Mouse (Mus musculus) adrenal gland, adult (tissue): Measurements from ENCODE around the gene Lrp6.
A peak's percentile ranks its signal among the peaks of the same experiment; 100 is the strongest.

Experiments used
- DNase-seq, 2 experiments: peaks; one replicate each; pipeline ENCODE4 v3.0.0; 2022 to 2023; ENCODE audit warnings: low spot score in 1 of 2; ENCODE audit not compliant: inconsistent age in 2 of 2

The Lrp6 gene

GRCm38 (mm10) chr6:134566818-134567485 lies at the start of gene Lrp6:
Gene Lrp6, minus strand, starts transcription at chr6:134566965.
- DNase-seq = peak; percentile 88 to 97

GRCm38 (mm10) chr6:134614723-134615648 lies 48.2 kb upstream of the Lrp6 start:
- DNase-seq = peak; percentile 87 to 95

GRCm38 (mm10) chr6:134614322-134614721 lies 47.6 kb upstream of the Lrp6 start:
- no peak for DNase-seq

- no peak for DNase-seq
These were observed 45.1 kb upstream of the Lrp6 start for GRCm38 (mm10) chr6:134611896-134612295.

- no peak for DNase-seq
These were observed 43.6 kb upstream of the Lrp6 start for GRCm38 (mm10) chr6:134610380-134610779.

GRCm38 (mm10) chr6:134606949-134607746 lies 40.4 kb upstream of the Lrp6 start:
- peak; percentile 24 to 77 for DNase-seq

- peak in 1 of 2 experiments; percentile 46 for DNase-seq
These were observed 39.8 kb upstream of the Lrp6 start for GRCm38 (mm10) chr6:134606540-134606939.

GRCm38 (mm10) chr6:134605196-134605595 lies 38.4 kb upstream of the Lrp6 start:
- no peak for DNase-seq

GRCm38 (mm10) chr6:134602371-134603003 lies 35.7 kb upstream of the Lrp6 start:
- no peak for DNase-seq

- DNase-seq = peak in 1 of 2 experiments; percentile 52
These were observed 35.0 kb upstream of the Lrp6 start for GRCm38 (mm10) chr6:134601766-134602165.

- no peak for DNase-seq
These were observed 34.4 kb upstream of the Lrp6 start for GRCm38 (mm10) chr6:134601130-134601529.

- no peak for DNase-seq
These were observed 32.5 kb upstream of the Lrp6 start for GRCm38 (mm10) chr6:134599239-134599638.

GRCm38 (mm10) chr6:134597651-134598229 lies 31.0 kb upstream of the Lrp6 start:
- DNase-seq = no peak

GRCm38 (mm10) chr6:134594569-134595442 lies 28.0 kb upstream of the Lrp6 start:
- peak; percentile 49 to 72 for DNase-seq

GRCm38 (mm10) chr6:134591614-134592013 lies 24.8 kb upstream of the Lrp6 start:
- no peak for DNase-seq

GRCm38 (mm10) chr6:134586241-134586640 lies 19.5 kb upstream of the Lrp6 start:
- DNase-seq = no peak

GRCm38 (mm10) chr6:134584616-134585015 lies 17.9 kb upstream of the Lrp6 start:
- DNase-seq = no peak

GRCm38 (mm10) chr6:134582110-134582509 lies 15.3 kb upstream of the Lrp6 start:
- no peak for DNase-seq

- no peak for DNase-seq
These were observed 12.7 kb upstream of the Lrp6 start for GRCm38 (mm10) chr6:134579506-134579905.
